In the genomic region with DNA sequence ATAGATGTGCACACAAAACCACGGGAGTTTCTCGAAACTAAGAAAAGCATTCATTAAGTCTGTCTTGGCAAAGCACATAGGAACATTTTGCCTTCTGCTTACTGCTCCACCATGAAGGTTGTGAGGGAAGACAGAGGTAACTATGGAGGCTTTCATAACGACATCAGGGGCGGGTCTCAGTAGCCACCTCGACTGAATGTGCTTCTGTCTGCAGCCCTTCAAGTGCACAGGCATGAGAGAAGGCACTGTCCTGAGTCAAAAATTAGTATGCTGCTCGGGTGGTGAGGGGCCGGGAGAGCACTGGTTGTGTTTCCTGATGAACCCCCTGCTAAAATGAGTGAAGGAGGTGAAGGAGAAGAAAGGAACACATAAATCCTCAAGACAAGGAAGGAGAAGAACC, we compare ENCODE assay signal across 23 mouse cellular contexts. TPM values are rescaled to one million over a fixed set of nuclear protein-coding genes. Genes with fewer than 3 reads are reported as not detected.
A peak's percentile ranks its signal among the peaks of the same experiment; 100 is the strongest.
DNase-seq lines count a peak whose midpoint lies in the region; ATAC-seq lines count a peak whose summit lies in the region.
"Had no signal": no experiment of that assay in that cellular context is flagged by ENCODE, and none has a peak within 500 bp of the region (broad histone marks: within the 10 kb centered on the region; RNA-seq: fewer than 3 reads in every experiment).

No protein-coding gene starts in this region.

- H3K9ac ChIP-seq in forebrain, embryonic 16.5 days (replicated peaks; ENCODE audit: low read depth, low read length) = no peak overlapping the region
- H3K9ac ChIP-seq in midbrain, embryonic 16.5 days (ENCODE audit: low read depth, low read length) = no peak overlapping the region
- H3K9ac ChIP-seq in midbrain, embryonic 13.5 days (replicated peaks) = no peak overlapping the region
- H3K9ac ChIP-seq in hindbrain, embryonic 15.5 days = no peak overlapping the region
- H3K9ac ChIP-seq in neural tube, embryonic 14.5 days (replicated peaks; ENCODE audit: low read depth, low read length) = no peak overlapping the region
- H3K9ac ChIP-seq: forebrain, embryonic 12.5 days had no signal

- H3K9me3 ChIP-seq in forebrain, embryonic 16.5 days (ENCODE audit: control insufficient read depth, low read length) = no peaks in the 10 kb centered on the region
- no peaks in the 10 kb centered on the region for H3K9me3 ChIP-seq in forebrain, embryonic 10.5 days
- no peaks in the 10 kb centered on the region for H3K9me3 ChIP-seq in midbrain, embryonic 16.5 days (replicated peaks; ENCODE audit: control insufficient read depth, low read length, poor library complexity, severe bottlenecking)
- no peaks in the 10 kb centered on the region for H3K9me3 ChIP-seq in midbrain, embryonic 13.5 days
- no peaks in the 10 kb centered on the region for H3K9me3 ChIP-seq in hindbrain, embryonic 15.5 days
- H3K9me3 ChIP-seq in neural tube, embryonic 14.5 days (ENCODE audit: control insufficient read depth, low read length) = no peaks in the 10 kb centered on the region
- H3K9me3 ChIP-seq: forebrain, embryonic 12.5 days had no signal

- no peaks in the 10 kb centered on the region for H3K36me3 ChIP-seq in forebrain, embryonic 16.5 days (ENCODE audit: control insufficient read depth, insufficient read depth)
- H3K36me3 ChIP-seq in forebrain, embryonic 10.5 days (replicated peaks) = no peaks in the 10 kb centered on the region
- H3K36me3 ChIP-seq in midbrain, embryonic 16.5 days (ENCODE audit: control insufficient read depth, insufficient read depth, low read length) = no peaks in the 10 kb centered on the region
- no peaks in the 10 kb centered on the region for H3K36me3 ChIP-seq in midbrain, embryonic 13.5 days
- H3K36me3 ChIP-seq in hindbrain, embryonic 15.5 days = no peaks in the 10 kb centered on the region
- H3K36me3 ChIP-seq in neural tube, embryonic 14.5 days (ENCODE audit: control insufficient read depth, insufficient read depth, low read length) = no peaks in the 10 kb centered on the region
- H3K36me3 ChIP-seq: forebrain, embryonic 12.5 days had no signal

- H3K27ac ChIP-seq in forebrain, embryonic 16.5 days (ENCODE audit: low read length) = no peak overlapping the region
- no peak overlapping the region for H3K27ac ChIP-seq in forebrain, embryonic 10.5 days
- H3K27ac ChIP-seq in midbrain, embryonic 16.5 days (ENCODE audit: low read length) = no peak overlapping the region
- H3K27ac ChIP-seq in midbrain, embryonic 13.5 days = no peak overlapping the region
- H3K27ac ChIP-seq in hindbrain, embryonic 15.5 days (replicated peaks) = peak overlapping the region; percentile 45; the same call in 1 of the 2 replicates
- H3K27ac ChIP-seq in neural tube, embryonic 14.5 days (ENCODE audit: low read depth, low read length) = no peak overlapping the region
- H3K27ac ChIP-seq: forebrain, embryonic 12.5 days had no signal

- no peaks in the 10 kb centered on the region for H3K27me3 ChIP-seq in forebrain, embryonic 16.5 days (replicated peaks; ENCODE audit: control insufficient read depth, insufficient read depth, low read length)
- H3K27me3 ChIP-seq in forebrain, embryonic 10.5 days (ENCODE audit: poor library complexity, severe bottlenecking) = no peaks in the 10 kb centered on the region
- H3K27me3 ChIP-seq in midbrain, embryonic 16.5 days (ENCODE audit: control insufficient read depth, insufficient read depth, low read depth, low read length) = no peaks in the 10 kb centered on the region
- no peaks in the 10 kb centered on the region for H3K27me3 ChIP-seq in midbrain, embryonic 13.5 days
- no peaks in the 10 kb centered on the region for H3K27me3 ChIP-seq in hindbrain, embryonic 15.5 days
- no peaks in the 10 kb centered on the region for H3K27me3 ChIP-seq in neural tube, embryonic 14.5 days (ENCODE audit: control insufficient read depth, insufficient read depth, low read length)
- H3K27me3 ChIP-seq: forebrain, embryonic 12.5 days; Patski had no signal

- H3K4me1 ChIP-seq in forebrain, embryonic 16.5 days (replicated peaks; ENCODE audit: control insufficient read depth, insufficient read depth, low read length) = peaks cover 3% of the 10 kb centered on the region; the same call in 1 of the 2 replicates
- H3K4me1 ChIP-seq in forebrain, embryonic 10.5 days = peaks cover 8% of the 10 kb centered on the region; the same call in 1 of the 2 replicates
- H3K4me1 ChIP-seq in midbrain, embryonic 16.5 days (ENCODE audit: control insufficient read depth, insufficient read depth, low read length) = peaks cover 5% of the 10 kb centered on the region; the same call in 1 of the 2 replicates
- no peaks in the 10 kb centered on the region for H3K4me1 ChIP-seq in midbrain, embryonic 13.5 days (replicated peaks)
- H3K4me1 ChIP-seq in hindbrain, embryonic 15.5 days (replicated peaks) = peaks cover 20% of the 10 kb centered on the region
- peaks cover 2% of the 10 kb centered on the region; the same call in 1 of the 2 replicates for H3K4me1 ChIP-seq in neural tube, embryonic 14.5 days (ENCODE audit: control insufficient read depth, insufficient read depth, low read length)

- no peak overlapping the region for H3K4me2 ChIP-seq in forebrain, embryonic 16.5 days (ENCODE audit: low read length)
- H3K4me2 ChIP-seq in midbrain, embryonic 16.5 days (ENCODE audit: low read length) = no peak overlapping the region
- no peak overlapping the region for H3K4me2 ChIP-seq in midbrain, embryonic 13.5 days (replicated peaks)
- no peak overlapping the region for H3K4me2 ChIP-seq in hindbrain, embryonic 15.5 days
- no peak overlapping the region for H3K4me2 ChIP-seq in neural tube, embryonic 14.5 days (ENCODE audit: low read depth, low read length)
- H3K4me2 ChIP-seq: forebrain, embryonic 12.5 days; liver, embryonic 11.5 days had no signal

- 0 out of 2 replicates have a peak, but pooled peaks have one; percentile 7 for ATAC-seq in forebrain, embryonic 16.5 days
- peak; percentile 52 for ATAC-seq in midbrain, embryonic 16.5 days
- no peak for ATAC-seq in midbrain, embryonic 13.5 days
- peak; percentile 58 for ATAC-seq in hindbrain, embryonic 15.5 days (ENCODE audit: low FRiP score, low read depth)
- ATAC-seq in neural tube, embryonic 14.5 days (ENCODE audit: low read depth) = peak; percentile 80
- ATAC-seq: activated CD4-positive, CD25-positive, alpha-beta regulatory T cell, adult 4 months; CD4-positive, CD25-positive, alpha-beta regulatory T cell, adult 4 months; Patski had no signal

- 55% methylated on average over 7 of the region's 7 CpGs for WGBS in forebrain, embryonic 16.5 days
- WGBS in forebrain, embryonic 10.5 days = 83% methylated on average over 7 of the region's 7 CpGs
- 82% methylated on average over 7 of the region's 7 CpGs for WGBS in midbrain, embryonic 16.5 days
- 81% methylated on average over 7 of the region's 7 CpGs for WGBS in midbrain, embryonic 13.5 days
- WGBS in hindbrain, embryonic 15.5 days = 71% methylated on average over 7 of the region's 7 CpGs
- 55% methylated on average over 7 of the region's 7 CpGs for WGBS in neural tube, embryonic 14.5 days

- H3K4me3 ChIP-seq in forebrain, embryonic 16.5 days (replicated peaks; ENCODE audit: low read length) = no peak overlapping the region
- H3K4me3 ChIP-seq in forebrain, embryonic 10.5 days = no peak overlapping the region
- no peak overlapping the region for H3K4me3 ChIP-seq in midbrain, embryonic 16.5 days (ENCODE audit: low read depth, low read length)
- no peak overlapping the region for H3K4me3 ChIP-seq in midbrain, embryonic 13.5 days (replicated peaks)
- H3K4me3 ChIP-seq in hindbrain, embryonic 15.5 days = no peak overlapping the region
- no peak overlapping the region for H3K4me3 ChIP-seq in neural tube, embryonic 14.5 days (ENCODE audit: low read depth, low read length)
- H3K4me3 ChIP-seq: forebrain, embryonic 12.5 days had no signal

- DNase-seq in forebrain, embryonic 10.5 days (ENCODE audit: extremely low spot score, low spot score) = no peak
- DNase-seq in adrenal gland, postnatal 4 days (ENCODE audit: low spot score in 2 of 2) = no peak
- no peak for DNase-seq in spleen, adult 12 weeks (ENCODE audit: low spot score)
- DNase-seq: adrenal gland, postnatal 10 days; cerebellum, adult 11-12 months; cerebellum, postnatal 25 days; embryo, embryonic 11 days; gastrocnemius, postnatal 36 days; kidney, adult 11 months; lung, adult 18-20 months; lung, postnatal 14 days; retina, postnatal 1 day; thymus, postnatal 25 days had no signal

RNA-seq across cellular contexts. Expression of a gene that starts 51.8 kb away (rescaled TPM):
- 19.2 and 24.1 TPM in 2 replicates for polyA plus RNA-seq in forebrain, embryonic 16.5 days (2015; fragmentation: Nextera tagmentation; extraction: Ambion mirVana)
- 8.6 and 9.5 TPM in 2 replicates for polyA plus RNA-seq in forebrain, embryonic 10.5 days (2016; fragmentation: Nextera tagmentation; extraction: Ambion mirVana)
- 31.2 and 33.7 TPM in 2 replicates for polyA plus RNA-seq in midbrain, embryonic 16.5 days (2015; fragmentation: Nextera tagmentation; extraction: Ambion mirVana)
- 21.2 and 22.0 TPM in 2 replicates for polyA plus RNA-seq in midbrain, embryonic 13.5 days (2015; fragmentation: Nextera tagmentation; extraction: Ambion mirVana)
- polyA plus RNA-seq in hindbrain, embryonic 15.5 days (2015; fragmentation: Nextera tagmentation; extraction: Ambion mirVana) = 29.1 and 32.5 TPM in 2 replicates
- polyA plus RNA-seq in neural tube, embryonic 14.5 days (2014; fragmentation: Nextera tagmentation; extraction: Ambion mirVana) = 44.9 and 50.6 TPM in 2 replicates
- total RNA-seq in adrenal gland, postnatal 4 days (2021) = 10 to 100 TPM; 20.8 to 24.1 TPM
